Mouse (Mus musculus): ENCODE measurements at regions not wholly inside any gene's neighbourhood (a gene's known extent, or its start where the extent isn't known, plus 50 kb on each side); places are given as distances from the start of the nearest gene placed in this dataset.

GRCm38 (mm10) chr6:18934362-18934761 lies 68.2 kb downstream of the Ankrd7 start:
- 86% methylated on average over 7 of the region's 7 CpGs for WGBS
- no peak for DNase-seq (ENCODE audit: low spot score, missing footprints)
- Histone ChIP-seq H3K9me3 (ENCODE audit: control insufficient read depth, low read length) (no peaks in the 10 kb centered on the region), H3K27ac (ENCODE audit: low read depth, low read length) (no peak overlapping the region), H3K9ac (ENCODE audit: low read length) (no peak overlapping the region), H3K4me2 (no peak overlapping the region), H3K4me3 (ENCODE audit: low read depth, low read length) (no peak overlapping the region), H3K36me3 (ENCODE audit: control insufficient read depth, insufficient read depth, low read length) (no peaks in the 10 kb centered on the region), H3K4me1 (ENCODE audit: control insufficient read depth, insufficient read depth, low read length) (no peaks in the 10 kb centered on the region), H3K27me3 (ENCODE audit: control insufficient read depth, insufficient read depth, low read length) (no peaks in the 10 kb centered on the region)
- 0 out of 2 replicates have a peak, but pooled peaks have one; percentile 19 for ATAC-seq (ENCODE audit: low FRiP score)

GRCm38 (mm10) chr6:18946002-18946683 lies 80.0 kb downstream of the Ankrd7 start:
- WGBS, result 85% methylated on average over 5 of the region's 5 CpGs
- ATAC-seq (ENCODE audit: low FRiP score) (no peak), DNase-seq (ENCODE audit: low spot score, missing footprints) (no peak)
- Histone ChIP-seq H3K4me3 (ENCODE audit: low read depth, low read length) (no peak overlapping the region), H3K27me3 (ENCODE audit: control insufficient read depth, insufficient read depth, low read length) (no peaks in the 10 kb centered on the region), H3K9ac (ENCODE audit: low read length) (no peak overlapping the region), H3K27ac (ENCODE audit: low read depth, low read length) (no peak overlapping the region), H3K36me3 (ENCODE audit: control insufficient read depth, insufficient read depth, low read length) (no peaks in the 10 kb centered on the region), H3K4me1 (ENCODE audit: control insufficient read depth, insufficient read depth, low read length) (no peaks in the 10 kb centered on the region), H3K4me2 (no peak overlapping the region), H3K9me3 (ENCODE audit: control insufficient read depth, low read length) (no peaks in the 10 kb centered on the region)

Data from midbrain, embryonic 11.5 days (tissue).